Mouse (Mus musculus): ENCODE results near the gene Erbb3. TPM values are rescaled to one million over a fixed set of nuclear protein-coding genes. Genes with fewer than 3 reads are reported as not detected.

The Erbb3 gene
- polyA plus RNA-seq, 1 experiment from 2014 or later: 29.6 TPM

GRCm38 (mm10) chr10:128591436-128591835 lies 2.0 kb upstream of the Erbb3 start:
- H3K4me2 ChIP-seq (ENCODE audit: low read depth, low read length): no peak overlapping the region
- no peak for ATAC-seq
- no peaks in the 10 kb centered on the region for H3K9me3 ChIP-seq (ENCODE audit: control insufficient read depth, low read length)
- H3K4me1 ChIP-seq (ENCODE audit: control insufficient read depth, insufficient read depth, low read length): peaks cover 7% of the 10 kb centered on the region; the same call in 1 of the 2 replicates
- no peak overlapping the region for H3K4me3 ChIP-seq (ENCODE audit: low read length)
- no peaks in the 10 kb centered on the region for H3K36me3 ChIP-seq (ENCODE audit: control insufficient read depth, insufficient read depth, low read length)
- no peak overlapping the region for H3K9ac ChIP-seq (ENCODE audit: low read depth, low read length)
- WGBS: 84% methylated on average over 6 of the region's 6 CpGs
- H3K27me3 ChIP-seq (replicated peaks; ENCODE audit: control insufficient read depth, insufficient read depth, low read length): peaks cover 4% of the 10 kb centered on the region; the same call in 1 of the 2 replicates
- no peak overlapping the region for H3K27ac ChIP-seq (ENCODE audit: low read length)

GRCm38 (mm10) chr10:128590193-128590690 lies 790 bp upstream of the Erbb3 start:
- H3K36me3 ChIP-seq (ENCODE audit: control insufficient read depth, insufficient read depth, low read length): no peaks in the 10 kb centered on the region
- H3K4me2 ChIP-seq (ENCODE audit: low read depth, low read length): peak overlapping the region; percentile 91
- H3K27me3 ChIP-seq (replicated peaks; ENCODE audit: control insufficient read depth, insufficient read depth, low read length): peaks cover 4% of the 10 kb centered on the region; the same call in 1 of the 2 replicates
- peaks cover 8% of the 10 kb centered on the region; the same call in 1 of the 2 replicates for H3K4me1 ChIP-seq (ENCODE audit: control insufficient read depth, insufficient read depth, low read length)
- H3K4me3 ChIP-seq (ENCODE audit: low read length): peak overlapping the region; percentile 66
- H3K27ac ChIP-seq (ENCODE audit: low read length): peak overlapping the region; percentile 96
- H3K9me3 ChIP-seq (ENCODE audit: control insufficient read depth, low read length): no peaks in the 10 kb centered on the region
- under 1% methylated on average over 43 of the region's 43 CpGs for WGBS
- peak overlapping the region; percentile 84 for H3K9ac ChIP-seq (ENCODE audit: low read depth, low read length)
- peak; percentile 0; the same call in 1 of the 2 replicates for ATAC-seq

- Histone ChIP-seq H3K9ac (ENCODE audit: low read depth, low read length) (peak overlapping the region; percentile 84), H3K4me1 (ENCODE audit: control insufficient read depth, insufficient read depth, low read length) (peaks cover 16% of the 10 kb centered on the region), H3K27ac (ENCODE audit: low read length) (peak overlapping the region; percentile 96), H3K4me2 (ENCODE audit: low read depth, low read length) (peak overlapping the region; percentile 91), H3K27me3 (replicated peaks; ENCODE audit: control insufficient read depth, insufficient read depth, low read length) (peaks cover 4% of the 10 kb centered on the region; the same call in 1 of the 2 replicates), H3K36me3 (ENCODE audit: control insufficient read depth, insufficient read depth, low read length) (no peaks in the 10 kb centered on the region), H3K9me3 (ENCODE audit: control insufficient read depth, low read length) (no peaks in the 10 kb centered on the region), H3K4me3 (ENCODE audit: low read length) (peak overlapping the region; percentile 66)
- WGBS: 2% methylated on average over 23 of the region's 23 CpGs
- ATAC-seq: peak; percentile 34
These were observed 533 bp downstream of the Erbb3 start for GRCm38 (mm10) chr10:128588775-128589463.

DNA sequence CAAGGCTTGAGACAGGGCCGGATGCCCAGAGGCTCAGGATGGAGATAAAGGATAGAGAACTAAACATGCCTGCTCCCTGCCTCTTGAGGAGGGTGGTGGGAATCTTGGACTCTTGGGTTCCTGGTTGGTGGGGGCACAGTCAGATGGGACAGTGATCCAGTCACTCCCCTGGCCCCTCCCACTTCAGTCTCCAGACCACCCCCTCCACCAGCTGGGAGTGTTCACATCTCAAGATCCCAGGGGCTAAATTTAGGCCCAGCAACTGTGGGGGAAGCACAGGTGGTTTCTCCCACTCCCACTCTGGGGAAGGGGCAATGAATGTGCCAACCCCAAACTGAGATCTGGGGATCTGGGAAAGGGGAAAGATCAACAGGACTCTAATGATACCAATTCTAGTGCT lies 1.3 kb downstream of the Erbb3 start:
- peak; percentile 14 for ATAC-seq
- H3K36me3 ChIP-seq (ENCODE audit: control insufficient read depth, insufficient read depth, low read length): no peaks in the 10 kb centered on the region
- 26% methylated on average over 1 of the region's 1 CpGs for WGBS

GRCm38 (mm10) chr10:128587697-128588096 lies 1.8 kb downstream of the Erbb3 start:
- Histone ChIP-seq H3K36me3 (ENCODE audit: control insufficient read depth, insufficient read depth, low read length) (peaks cover 2% of the 10 kb centered on the region; the same call in 1 of the 2 replicates), H3K27ac (ENCODE audit: low read length) (peak overlapping the region; percentile 96), H3K4me1 (ENCODE audit: control insufficient read depth, insufficient read depth, low read length) (peaks cover 25% of the 10 kb centered on the region), H3K4me2 (ENCODE audit: low read depth, low read length) (peak overlapping the region; percentile 57), H3K27me3 (replicated peaks; ENCODE audit: control insufficient read depth, insufficient read depth, low read length) (peaks cover 4% of the 10 kb centered on the region; the same call in 1 of the 2 replicates), H3K9ac (ENCODE audit: low read depth, low read length) (peak overlapping the region; percentile 84), H3K4me3 (ENCODE audit: low read length) (peak overlapping the region; percentile 66), H3K9me3 (ENCODE audit: control insufficient read depth, low read length) (no peaks in the 10 kb centered on the region)
- WGBS: 38% methylated on average over 8 of the region's 8 CpGs
- ATAC-seq: peak; percentile 81

More for the DNA sequence above, 1.3 kb downstream of the Erbb3 start:
- Histone ChIP-seq H3K9me3 (ENCODE audit: control insufficient read depth, low read length) (no peaks in the 10 kb centered on the region), H3K9ac (ENCODE audit: low read depth, low read length) (peak overlapping the region; percentile 84), H3K4me1 (ENCODE audit: control insufficient read depth, insufficient read depth, low read length) (peaks cover 24% of the 10 kb centered on the region), H3K27ac (ENCODE audit: low read length) (peak overlapping the region; percentile 96), H3K4me2 (ENCODE audit: low read depth, low read length) (peak overlapping the region; percentile 57), H3K4me3 (ENCODE audit: low read length) (peak overlapping the region; percentile 66), H3K27me3 (replicated peaks; ENCODE audit: control insufficient read depth, insufficient read depth, low read length) (peaks cover 4% of the 10 kb centered on the region; the same call in 1 of the 2 replicates)

DNA sequence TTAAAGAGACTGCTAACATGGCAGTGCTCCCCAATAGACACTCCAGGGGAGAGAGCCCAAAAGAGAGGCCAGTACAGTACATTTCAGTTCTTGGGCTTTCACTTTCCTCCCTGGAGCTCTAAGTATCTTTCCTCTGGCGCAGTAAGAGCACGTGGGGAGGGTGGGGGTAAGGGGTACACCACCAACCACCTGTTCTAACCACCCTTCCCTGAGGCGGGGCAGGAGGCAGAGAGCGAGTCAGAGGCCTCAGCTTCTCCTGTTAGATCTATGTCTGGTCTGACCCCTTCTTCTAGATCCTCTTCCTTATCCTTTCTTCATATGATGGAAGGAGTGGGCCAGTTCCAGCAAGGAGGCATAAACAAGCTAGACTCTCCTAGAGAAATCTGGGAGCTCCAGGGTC lies 2.3 kb downstream of the Erbb3 start:
- H3K27ac ChIP-seq (ENCODE audit: low read length): peak overlapping the region; percentile 96
- peak overlapping the region; percentile 66 for H3K4me3 ChIP-seq (ENCODE audit: low read length)
- peak; percentile 24 for ATAC-seq
- peak overlapping the region; percentile 57 for H3K4me2 ChIP-seq (ENCODE audit: low read depth, low read length)
- peaks cover 25% of the 10 kb centered on the region for H3K4me1 ChIP-seq (ENCODE audit: control insufficient read depth, insufficient read depth, low read length)
- peak overlapping the region; percentile 65 for H3K9ac ChIP-seq (ENCODE audit: low read depth, low read length)
- no peaks in the 10 kb centered on the region for H3K9me3 ChIP-seq (ENCODE audit: control insufficient read depth, low read length)
- 26% methylated on average over 4 of the region's 4 CpGs for WGBS
- peaks cover 4% of the 10 kb centered on the region; the same call in 1 of the 2 replicates for H3K27me3 ChIP-seq (replicated peaks; ENCODE audit: control insufficient read depth, insufficient read depth, low read length)
- peaks cover 2% of the 10 kb centered on the region; the same call in 1 of the 2 replicates for H3K36me3 ChIP-seq (ENCODE audit: control insufficient read depth, insufficient read depth, low read length)

GRCm38 (mm10) chr10:128586546-128586945 lies 2.9 kb downstream of the Erbb3 start:
- peak overlapping the region; percentile 57 for H3K4me2 ChIP-seq (ENCODE audit: low read depth, low read length)
- WGBS: 8% methylated on average over 1 of the region's 1 CpGs
- ATAC-seq: no peak
- peak overlapping the region; percentile 65 for H3K9ac ChIP-seq (ENCODE audit: low read depth, low read length)
- H3K36me3 ChIP-seq (ENCODE audit: control insufficient read depth, insufficient read depth, low read length): peaks cover 2% of the 10 kb centered on the region; the same call in 1 of the 2 replicates
- peaks cover 4% of the 10 kb centered on the region; the same call in 1 of the 2 replicates for H3K27me3 ChIP-seq (replicated peaks; ENCODE audit: control insufficient read depth, insufficient read depth, low read length)
- H3K27ac ChIP-seq (ENCODE audit: low read length): peak overlapping the region; percentile 96
- peak overlapping the region; percentile 66 for H3K4me3 ChIP-seq (ENCODE audit: low read length)
- no peaks in the 10 kb centered on the region for H3K9me3 ChIP-seq (ENCODE audit: control insufficient read depth, low read length)
- peaks cover 25% of the 10 kb centered on the region for H3K4me1 ChIP-seq (ENCODE audit: control insufficient read depth, insufficient read depth, low read length)

- Histone ChIP-seq H3K36me3 (ENCODE audit: control insufficient read depth, insufficient read depth, low read length) (peaks cover 2% of the 10 kb centered on the region; the same call in 1 of the 2 replicates), H3K4me3 (ENCODE audit: low read length) (no peak overlapping the region), H3K27me3 (replicated peaks; ENCODE audit: control insufficient read depth, insufficient read depth, low read length) (peaks cover 4% of the 10 kb centered on the region; the same call in 1 of the 2 replicates), H3K9me3 (ENCODE audit: control insufficient read depth, low read length) (no peaks in the 10 kb centered on the region), H3K9ac (ENCODE audit: low read depth, low read length) (0 out of 2 replicates have a peak overlapping the region, but pooled peaks have one; percentile 2), H3K4me2 (ENCODE audit: low read depth, low read length) (peak overlapping the region; percentile 31), H3K27ac (ENCODE audit: low read length) (peak overlapping the region; percentile 69), H3K4me1 (ENCODE audit: control insufficient read depth, insufficient read depth, low read length) (peaks cover 27% of the 10 kb centered on the region)
- WGBS: 7% methylated on average over 4 of the region's 4 CpGs
- peak; percentile 41 for ATAC-seq
These were observed 5.1 kb downstream of the Erbb3 start for GRCm38 (mm10) chr10:128584386-128584785.

GRCm38 (mm10) chr10:128583644-128584043 lies 5.8 kb downstream of the Erbb3 start:
- no peak overlapping the region for H3K4me3 ChIP-seq (ENCODE audit: low read length)
- H3K9me3 ChIP-seq (ENCODE audit: control insufficient read depth, low read length): no peaks in the 10 kb centered on the region
- 35% methylated on average over 7 of the region's 7 CpGs for WGBS
- peaks cover 2% of the 10 kb centered on the region; the same call in 1 of the 2 replicates for H3K36me3 ChIP-seq (ENCODE audit: control insufficient read depth, insufficient read depth, low read length)
- ATAC-seq: 0 out of 2 replicates have a peak, but pooled peaks have one; percentile 12
- peaks cover 4% of the 10 kb centered on the region; the same call in 1 of the 2 replicates for H3K27me3 ChIP-seq (replicated peaks; ENCODE audit: control insufficient read depth, insufficient read depth, low read length)
- H3K27ac ChIP-seq (ENCODE audit: low read length): peak overlapping the region; percentile 63
- H3K4me1 ChIP-seq (ENCODE audit: control insufficient read depth, insufficient read depth, low read length): peaks cover 31% of the 10 kb centered on the region
- H3K4me2 ChIP-seq (ENCODE audit: low read depth, low read length): peak overlapping the region; percentile 31; the same call in 1 of the 2 replicates
- peak overlapping the region; percentile 16; the same call in 1 of the 2 replicates for H3K9ac ChIP-seq (ENCODE audit: low read depth, low read length)

Data from intestine, embryonic 16.5 days (tissue).